8 mouse cellular contexts compared by ENCODE assay signal in genomic region chr10:75093252-75093987, GRCm38 (mm10). TPM values are rescaled to one million over a fixed set of nuclear protein-coding genes. Genes with fewer than 3 reads are reported as not detected.
DNase-seq lines count a peak whose midpoint lies in the region; ATAC-seq lines count a peak whose summit lies in the region.

No protein-coding gene starts in this region.

- no peak overlapping the region for H3K9ac ChIP-seq in lung, embryonic 16.5 days (ENCODE audit: low read length)
- no peak overlapping the region for H3K9ac ChIP-seq in forebrain, embryonic 16.5 days (replicated peaks; ENCODE audit: low read depth, low read length)

- H3K4me2 ChIP-seq in lung, embryonic 16.5 days (ENCODE audit: low read depth, low read length), result no peak overlapping the region
- no peak overlapping the region for H3K4me2 ChIP-seq in forebrain, embryonic 16.5 days (ENCODE audit: low read length)

- H3K36me3 ChIP-seq in lung, embryonic 16.5 days (ENCODE audit: control insufficient read depth, insufficient read depth, low read length), result no peaks in the 10 kb centered on the region
- H3K36me3 ChIP-seq in forebrain, embryonic 16.5 days (ENCODE audit: control insufficient read depth, insufficient read depth), result no peaks in the 10 kb centered on the region

- H3K27me3 ChIP-seq in lung, embryonic 16.5 days (ENCODE audit: control insufficient read depth, insufficient read depth, low read depth, low read length), result no peaks in the 10 kb centered on the region
- no peaks in the 10 kb centered on the region for H3K27me3 ChIP-seq in forebrain, embryonic 16.5 days (replicated peaks; ENCODE audit: control insufficient read depth, insufficient read depth, low read length)

- WGBS in lung, embryonic 16.5 days, result 16% methylated on average over 22 of the region's 22 CpGs
- 62% methylated on average over 22 of the region's 22 CpGs for WGBS in forebrain, embryonic 16.5 days

- H3K27ac ChIP-seq in lung, embryonic 16.5 days (ENCODE audit: low read length), result no peak overlapping the region
- H3K27ac ChIP-seq in forebrain, embryonic 16.5 days (ENCODE audit: low read length), result no peak overlapping the region

- peaks cover 20% of the 10 kb centered on the region for H3K4me1 ChIP-seq in lung, embryonic 16.5 days (replicated peaks; ENCODE audit: control insufficient read depth, insufficient read depth, low read length)
- peaks cover 17% of the 10 kb centered on the region for H3K4me1 ChIP-seq in forebrain, embryonic 16.5 days (replicated peaks; ENCODE audit: control insufficient read depth, insufficient read depth, low read length)

- H3K4me3 ChIP-seq in lung, embryonic 16.5 days (ENCODE audit: low read length), result no peak overlapping the region
- no peak overlapping the region for H3K4me3 ChIP-seq in forebrain, embryonic 16.5 days (replicated peaks; ENCODE audit: low read length)

- peak; percentile 30 for ATAC-seq in lung, embryonic 16.5 days (ENCODE audit: low read depth)
- peak; percentile 32 for ATAC-seq in forebrain, embryonic 16.5 days

- H3K9me3 ChIP-seq in lung, embryonic 16.5 days (ENCODE audit: control insufficient read depth, low read length), result no peaks in the 10 kb centered on the region
- H3K9me3 ChIP-seq in forebrain, embryonic 16.5 days (ENCODE audit: control insufficient read depth, low read length), result no peaks in the 10 kb centered on the region

- no peak for DNase-seq in lung, postnatal 25 days (ENCODE audit: low spot score)
- peak; percentile 52 for DNase-seq in lung, postnatal 10 days
- peak; percentile 72 for DNase-seq in retina, postnatal 1 day
- no peak for DNase-seq in right cerebral cortex, postnatal 14 days
- no peak for DNase-seq in ovary, postnatal 36 days (ENCODE audit: low spot score)
- no peak for DNase-seq in layer of hippocampus, adult 8-10 months (ENCODE audit: low spot score in 2 of 2)

RNA-seq across cellular contexts. Expression of gene Bcr, which starts 33.0 kb away (rescaled TPM):
- 11.2 and 14.3 TPM in 2 replicates for polyA plus RNA-seq in lung, embryonic 16.5 days (2015; fragmentation: Nextera tagmentation; extraction: Ambion mirVana)
- 14.8 and 17.6 TPM in 2 replicates for polyA plus RNA-seq in forebrain, embryonic 16.5 days (2015; fragmentation: Nextera tagmentation; extraction: Ambion mirVana)
- 100 to 1,000 TPM in 2 of 4 experiments, 10 to 100 TPM in 2; 96.5 to 140 (median 115) TPM for total RNA-seq in layer of hippocampus, adult 8-10 months (2022)

RNA-seq across cellular contexts. Expression of gene Rab36, which starts 56.6 kb away (rescaled TPM):
- polyA plus RNA-seq in lung, embryonic 16.5 days (2015; fragmentation: Nextera tagmentation; extraction: Ambion mirVana), result 12.9 and 13.2 TPM in 2 replicates
- 14.3 and 16.8 TPM in 2 replicates for polyA plus RNA-seq in forebrain, embryonic 16.5 days (2015; fragmentation: Nextera tagmentation; extraction: Ambion mirVana)
- total RNA-seq in layer of hippocampus, adult 8-10 months (2022), result 10 to 100 TPM; 30.0 to 35.7 (median 33.2) TPM

Comparison
In these comparisons a context has a peak if more than half of its experiments do, and no peak if none do; other contexts are left out.
1. DNase-seq: peak in lung, postnatal 10 days (single experiment) and retina, postnatal 1 day (single experiment); none in lung, postnatal 25 days (single experiment), right cerebral cortex, postnatal 14 days (single experiment), ovary, postnatal 36 days (single experiment) and layer of hippocampus, adult 8-10 months (0 of 2).